Mouse (Mus musculus) gastrocnemius, postnatal 36 days (tissue): ENCODE measurements at regions not wholly inside any gene's neighbourhood (a gene's known extent, or its start where the extent isn't known, plus 50 kb on each side); places are given as distances from the start of the nearest gene placed in this dataset.

Source experiments
- DNase-seq, 2 experiments: peaks; one replicate each; pipeline ENCODE4 v3.0.0; 2022
- intact Hi-C: fragments of 180-260 bp; cut with DNase I; formaldehyde crosslinking; loops from one replicate; pipeline ENCODE4 v1.15.1; 2025

DNA sequence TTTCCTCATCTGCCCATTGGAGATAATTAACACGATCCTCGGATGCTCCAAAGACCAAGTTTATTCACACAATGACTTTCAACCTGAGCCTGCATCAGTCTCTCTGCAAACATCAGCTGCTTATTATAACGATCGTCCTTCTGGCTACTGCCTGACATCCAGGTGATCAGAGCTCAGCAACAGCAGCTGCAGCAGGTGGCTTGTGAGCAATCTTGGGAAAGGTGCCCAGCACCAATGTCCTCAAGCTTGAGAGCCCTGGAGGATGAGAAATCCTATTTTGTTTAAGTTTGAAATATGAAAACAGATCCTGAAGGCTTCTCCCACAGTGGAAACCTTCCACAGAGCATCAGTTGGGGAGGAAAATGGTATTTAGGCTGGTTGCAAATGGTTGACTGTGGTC, 242.8 kb downstream of the Prdm2 start:
- intact Hi-C loops: no loop called here
- no peak for DNase-seq

- DNase-seq: no peak
- intact Hi-C loops: no loop called here
These were observed 245.2 kb downstream of the Prdm2 start for GRCm38 (mm10) chr4:142967604-142968003.

DNA sequence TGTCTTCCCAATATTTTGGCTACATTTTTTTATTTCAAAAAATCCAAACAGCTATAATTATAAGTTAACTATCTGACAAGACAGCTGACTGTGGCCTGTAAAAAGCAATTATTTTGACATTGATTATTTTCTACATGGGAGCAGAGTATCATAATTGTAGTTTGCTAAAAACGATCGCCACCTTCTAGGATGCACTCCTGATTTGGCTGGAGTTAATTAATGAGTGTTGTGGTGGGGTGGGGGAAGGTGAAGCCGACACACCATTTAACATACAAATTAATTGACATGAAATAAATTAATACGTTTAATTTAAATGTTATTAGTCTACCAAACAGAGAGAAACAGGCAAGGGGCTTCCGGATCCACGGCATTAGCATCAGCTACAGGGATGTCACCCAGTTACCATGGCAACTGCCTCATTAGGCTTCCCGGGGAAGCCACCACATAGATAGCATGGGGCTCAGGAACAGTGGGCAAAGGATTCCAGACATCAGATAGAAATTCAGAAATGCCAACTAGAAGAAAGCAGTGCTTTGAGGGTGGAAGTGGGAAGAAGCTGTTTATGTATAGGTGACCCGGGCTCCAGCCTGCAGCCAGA, 255.9 kb downstream of the Prdm2 start:
- DNase-seq: no peak
- intact Hi-C loops: no loop called here

GRCm38 (mm10) chr4:142956376-142956775, 256.4 kb downstream of the Prdm2 start:
- DNase-seq: no peak
- intact Hi-C loops: no loop called here

GRCm38 (mm10) chr4:142953724-142954123, 259.1 kb downstream of the Prdm2 start:
- intact Hi-C loops: no loop called here
- DNase-seq: no peak

DNA sequence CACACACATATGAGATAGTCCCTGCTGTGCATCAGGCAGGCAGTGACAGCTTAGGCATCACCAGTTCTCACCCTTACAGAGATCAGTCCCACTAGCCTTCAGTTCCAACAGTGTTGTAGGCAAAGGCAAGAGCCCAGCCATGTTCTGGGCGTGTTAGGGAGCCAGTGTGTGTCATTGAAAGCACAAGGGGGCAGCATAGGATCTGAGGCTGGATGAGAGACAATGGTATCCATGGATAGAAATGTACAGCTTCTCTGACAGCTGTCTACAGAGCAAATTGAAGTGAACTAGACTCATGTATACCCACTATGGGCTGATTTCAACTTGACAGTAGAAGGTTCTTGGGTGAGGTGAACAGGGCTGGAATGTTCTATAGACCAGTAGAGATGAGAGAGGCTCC, 259.9 kb downstream of the Prdm2 start:
- DNase-seq: no peak
- intact Hi-C loops: no loop called here

GRCm38 (mm10) chr4:142947673-142948072, 265.1 kb downstream of the Prdm2 start:
- intact Hi-C loops: no loop called here

GRCm38 (mm10) chr4:142933627-142934026, 279.2 kb downstream of the Prdm2 start:
- DNase-seq: no peak
- intact Hi-C loops: no loop called here

More at GRCm38 (mm10) chr4:142947673-142948072, 265.1 kb downstream of the Prdm2 start:
- DNase-seq: no peak

GRCm38 (mm10) chr4:142929245-142929644, 283.6 kb downstream of the Prdm2 start:
- intact Hi-C loops: no loop called here
- no peak for DNase-seq

DNA sequence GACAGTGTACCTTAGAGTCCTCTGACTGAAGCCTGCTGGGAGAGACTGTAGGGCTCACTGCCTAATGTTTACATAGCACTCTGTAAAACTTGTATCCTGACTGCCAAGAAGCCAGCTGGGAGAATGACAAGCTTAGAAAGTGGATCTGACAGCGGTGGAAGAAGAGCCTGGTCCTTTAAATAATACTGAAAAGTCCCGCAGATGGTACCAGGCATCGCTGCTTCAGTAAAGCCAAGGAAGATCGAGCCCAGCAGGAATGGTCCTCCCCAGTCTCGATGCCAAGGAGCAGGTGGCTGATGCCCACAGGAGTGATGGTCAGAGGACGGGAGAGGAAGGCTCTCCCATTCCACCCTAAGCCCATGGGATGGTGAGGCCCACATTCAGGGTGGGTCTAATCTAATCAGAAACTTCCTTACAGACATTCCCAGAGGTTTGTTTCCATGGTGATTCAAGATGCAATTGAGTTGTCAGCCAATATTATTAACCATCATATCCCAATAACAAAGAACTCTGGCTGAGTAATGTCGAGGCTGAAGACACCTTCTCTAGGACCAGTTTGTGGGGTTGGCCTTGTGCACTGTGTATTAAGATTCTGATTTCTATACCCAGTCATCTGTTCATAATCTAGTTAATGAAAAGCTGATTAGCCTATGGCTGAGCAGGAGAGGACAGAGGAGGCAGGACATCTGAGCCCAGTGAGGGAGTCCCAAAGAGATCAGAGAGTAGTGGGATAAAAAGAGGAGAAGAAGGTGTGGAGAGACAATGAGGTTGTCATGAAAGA, 285.3 kb downstream of the Prdm2 start:
- no peak for DNase-seq
- intact Hi-C loops: no loop called here

DNA sequence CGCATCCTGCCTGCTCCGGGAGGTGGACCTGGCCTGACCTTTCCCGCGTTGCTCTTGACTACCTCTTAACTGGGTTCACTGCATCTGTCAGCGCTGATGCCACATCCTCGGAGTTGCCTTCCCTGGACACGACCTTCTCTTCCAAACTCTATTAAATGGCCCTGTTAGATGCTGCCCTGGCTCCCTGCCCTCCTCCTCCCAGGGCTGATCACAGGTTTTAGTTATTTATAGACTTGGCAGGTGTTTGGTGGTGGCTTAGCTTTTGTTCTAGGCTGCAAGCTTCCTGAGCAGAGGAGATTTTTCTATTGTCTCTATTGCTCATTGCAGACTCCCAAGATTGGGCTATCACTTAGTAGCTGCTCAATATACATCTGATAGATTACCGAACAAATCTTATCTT, 287.7 kb downstream of the Prdm2 start:
- DNase-seq: no peak
- intact Hi-C loops: no loop called here

GRCm38 (mm10) chr4:142909355-142909947, 303.3 kb downstream of the Prdm2 start:
- no peak for DNase-seq
- intact Hi-C loops: no loop called here

DNA sequence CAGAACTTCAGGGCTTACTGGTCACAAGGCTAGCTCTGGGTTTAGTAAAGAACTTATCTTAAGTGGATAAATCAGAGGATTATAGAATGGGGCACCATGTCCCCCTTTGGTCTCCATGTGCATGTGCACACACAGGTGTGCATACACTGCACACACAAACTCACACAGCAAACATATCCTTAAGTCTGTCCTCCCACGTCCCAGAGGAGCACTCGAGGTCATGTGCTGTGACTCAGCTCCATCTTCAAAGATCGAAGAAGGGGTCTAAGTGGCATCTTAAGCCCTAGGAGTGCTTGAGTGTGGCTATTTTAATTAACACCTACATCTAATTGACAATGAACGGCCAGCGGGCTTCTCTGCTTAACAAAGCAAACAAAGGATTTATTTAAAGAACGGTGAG, 304.0 kb downstream of the Prdm2 start:
- no peak for DNase-seq
- intact Hi-C loops: no loop called here

- no peak for DNase-seq
- intact Hi-C loops: no loop called here
These were observed 309.3 kb downstream of the Prdm2 start for GRCm38 (mm10) chr4:142903356-142904032.

- DNase-seq: no peak
- intact Hi-C loops: no loop called here
These were observed 312.0 kb downstream of the Prdm2 start for GRCm38 (mm10) chr4:142900792-142901191.

DNA sequence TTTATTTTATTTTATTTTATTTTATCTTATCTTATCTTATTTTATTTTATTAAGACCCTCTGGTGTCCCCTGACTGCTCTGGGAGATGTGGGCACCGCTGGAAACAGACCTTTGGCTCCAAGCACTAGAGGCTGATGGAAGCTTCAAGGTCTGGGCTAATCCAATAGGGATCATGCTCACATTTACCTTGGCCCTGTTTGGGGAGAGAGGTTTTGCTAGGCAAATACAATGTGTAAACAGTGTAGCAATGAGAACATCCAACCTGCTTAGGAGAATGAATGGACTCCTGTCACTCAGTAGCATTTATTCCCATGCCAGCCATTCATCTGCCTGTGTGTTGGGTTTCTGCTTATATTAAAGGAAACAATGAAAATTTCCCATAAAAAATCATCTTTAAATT, 313.8 kb downstream of the Prdm2 start:
- intact Hi-C loops: no loop called here
- DNase-seq: no peak

GRCm38 (mm10) chr4:142890711-142891110, 322.1 kb downstream of the Prdm2 start:
- intact Hi-C loops: no loop called here
- DNase-seq: no peak

- intact Hi-C loops: loop anchor here (10.0 kb wide), 1 partner anchor 494 kb away; no protein-coding TSS in a partner anchor
- no peak for DNase-seq
These were observed 323.9 kb downstream of the Prdm2 start for GRCm38 (mm10) chr4:142888891-142889290.

DNA sequence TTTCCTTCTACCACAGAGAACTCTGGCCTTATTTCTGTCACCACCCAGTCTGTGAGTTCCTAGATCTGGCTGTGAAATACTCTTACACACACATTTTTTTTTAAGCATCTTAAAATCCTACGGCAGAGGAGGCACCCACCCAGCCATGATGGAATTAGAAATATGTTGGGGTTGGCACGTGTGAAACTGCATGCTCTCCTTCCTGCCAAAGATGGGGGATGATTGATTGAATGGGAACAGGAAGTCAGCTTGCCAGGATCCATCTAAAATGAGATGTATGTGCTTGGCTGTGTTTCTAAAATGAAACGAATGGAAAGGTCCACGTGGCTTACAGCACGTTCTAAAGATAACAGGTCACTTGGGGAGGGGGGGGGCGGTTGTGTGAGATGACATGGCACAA, 324.9 kb downstream of the Prdm2 start:
- intact Hi-C loops: loop anchor here (10.0 kb wide), 1 partner anchor 493 kb away; no protein-coding TSS in a partner anchor
- DNase-seq: no peak

GRCm38 (mm10) chr4:142880323-142880759, 332.5 kb downstream of the Prdm2 start:
- peak; percentile 49 to 60 for DNase-seq
- intact Hi-C loops: loop anchor here (2.0 to 10.0 kb wide), 3 partner anchors 264 to 728 kb away; no protein-coding TSS in a partner anchor

DNA sequence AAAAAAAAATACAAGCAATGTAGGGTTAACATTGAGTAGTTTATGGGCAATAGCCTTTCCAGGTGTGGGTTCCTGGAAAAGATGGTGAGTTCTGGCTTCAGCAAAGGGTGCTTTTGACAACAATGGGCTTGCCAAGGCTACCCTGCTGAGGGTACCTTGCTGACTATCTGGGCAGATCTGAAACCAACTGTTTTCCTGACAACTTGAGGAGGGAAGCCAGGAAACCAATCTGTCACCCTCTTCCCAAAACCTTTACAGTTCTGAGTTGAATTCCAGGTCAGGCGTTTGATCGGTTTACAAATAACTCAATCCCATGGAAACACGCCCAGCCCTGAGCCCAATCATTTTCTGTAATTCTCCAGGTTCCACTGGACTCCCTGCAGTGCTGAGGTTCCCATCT, 336.6 kb downstream of the Prdm2 start:
- intact Hi-C loops: no loop called here
- no peak for DNase-seq
